Mouse (Mus musculus) intestine, embryonic 16.5 days (tissue): ENCODE measurements at regions not wholly inside any gene's neighbourhood (a gene's known extent, or its start where the extent isn't known, plus 50 kb on each side); places are given as distances from the start of the nearest gene placed in this dataset.

Experiments
- ATAC-seq: fragments of 200-750 bp; cut with Nextera tagmentation; 2 replicates; pipeline ENCODE4 v1.8.0; 2017; ENCODE audit warnings: moderate TSS enrichment, moderate library complexity
- H3K27ac ChIP-seq: fragments of 300-500 bp; sonication (generic); 2 replicates; pipeline ENCODE4 v1.5.1; 2014; ENCODE audit warnings: mild to moderate bottlenecking, low read length
- H3K27me3 ChIP-seq: fragments of 300-500 bp; sonication (generic); replicated peaks from 2 replicates; pipeline ENCODE4 v1.6.1; 2014; ENCODE audit warnings: low read length, control low read depth, mixed read lengths; ENCODE audit not compliant: control insufficient read depth, insufficient read depth
- H3K36me3 ChIP-seq: fragments of 300-500 bp; sonication (generic); 2 replicates; pipeline ENCODE4 v1.6.1; 2014; ENCODE audit warnings: low read length, control low read depth; ENCODE audit not compliant: control insufficient read depth, insufficient read depth
- H3K4me1 ChIP-seq: fragments of 300-500 bp; sonication (generic); 2 replicates; pipeline ENCODE4 v1.6.1; 2014; ENCODE audit warnings: low read length, control low read depth, mixed read lengths; ENCODE audit not compliant: control insufficient read depth, insufficient read depth
- H3K4me2 ChIP-seq: fragments of 300-500 bp; sonication (generic); 2 replicates; pipeline ENCODE4 v1.6.1; 2014; ENCODE audit warnings: low read depth, low read length, control low read depth
- H3K4me3 ChIP-seq: fragments of 300-500 bp; sonication (generic); 2 replicates; pipeline ENCODE4 v1.5.1; 2014; ENCODE audit warnings: mild to moderate bottlenecking, low read length
- H3K9ac ChIP-seq: fragments of 300-500 bp; sonication (generic); 2 replicates; pipeline ENCODE4 v1.6.1; 2014; ENCODE audit warnings: low read depth, low read length
- H3K9me3 ChIP-seq: fragments of 300-500 bp; sonication (generic); 2 replicates; pipeline ENCODE4 v1.6.1; 2016; ENCODE audit warnings: low read length, control low read depth; ENCODE audit not compliant: control insufficient read depth
- WGBS: fragments of 180-500 bp; shearing (Covaris S2); extraction: QIAGEN DNeasy Blood & Tissue Kit; methylation state at CpG from one replicate; pipeline ENCODE4 v1.1.7; 2014; 5-methylcytosine and 5-hydroxymethylcytosine counted together

DNA sequence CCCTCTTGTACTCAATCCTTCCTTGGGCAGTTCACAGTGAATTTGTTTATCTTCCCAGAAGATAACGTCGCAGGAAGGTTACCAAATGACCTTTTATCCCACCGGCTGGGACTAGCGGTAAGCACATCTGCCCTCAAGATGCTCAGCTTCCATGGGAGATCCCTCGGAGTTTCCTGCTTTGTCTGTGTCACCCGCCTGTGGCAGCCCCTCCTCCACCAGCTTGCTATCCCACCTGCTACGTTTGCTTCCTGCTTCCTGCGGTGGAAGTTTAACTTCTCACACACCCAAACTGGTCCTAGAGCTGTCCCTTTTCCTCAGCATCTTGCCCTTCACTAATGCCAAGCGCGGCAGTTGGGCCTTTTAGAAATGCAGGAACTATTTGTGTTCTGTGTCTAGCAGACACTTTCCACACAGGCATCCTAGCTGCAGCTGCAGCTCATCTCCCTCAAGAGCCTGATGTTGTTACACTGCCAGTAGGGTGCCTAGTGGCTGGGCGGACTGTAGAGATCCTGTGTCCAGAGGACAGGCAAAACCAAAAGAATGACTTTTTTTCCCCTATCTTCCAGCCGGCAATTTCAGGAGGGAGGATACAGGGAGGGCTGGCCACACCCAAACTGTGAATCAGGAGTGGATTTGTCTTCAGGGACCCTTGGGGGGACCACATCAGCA, 98.7 kb downstream of the Tmem17 start:
- H3K27me3 ChIP-seq = no peaks in the 10 kb centered on the region
- no peak overlapping the region for H3K27ac ChIP-seq
- H3K9ac ChIP-seq = peak overlapping the region; percentile 29; the same call in 1 of the 2 replicates
- H3K9me3 ChIP-seq = no peaks in the 10 kb centered on the region
- H3K4me2 ChIP-seq = no peak overlapping the region
- no peak overlapping the region for H3K4me3 ChIP-seq
- peaks cover 14% of the 10 kb centered on the region for H3K4me1 ChIP-seq
- WGBS = 10% methylated on average over 12 of the region's 12 CpGs
- ATAC-seq = no peak
- no peaks in the 10 kb centered on the region for H3K36me3 ChIP-seq

DNA sequence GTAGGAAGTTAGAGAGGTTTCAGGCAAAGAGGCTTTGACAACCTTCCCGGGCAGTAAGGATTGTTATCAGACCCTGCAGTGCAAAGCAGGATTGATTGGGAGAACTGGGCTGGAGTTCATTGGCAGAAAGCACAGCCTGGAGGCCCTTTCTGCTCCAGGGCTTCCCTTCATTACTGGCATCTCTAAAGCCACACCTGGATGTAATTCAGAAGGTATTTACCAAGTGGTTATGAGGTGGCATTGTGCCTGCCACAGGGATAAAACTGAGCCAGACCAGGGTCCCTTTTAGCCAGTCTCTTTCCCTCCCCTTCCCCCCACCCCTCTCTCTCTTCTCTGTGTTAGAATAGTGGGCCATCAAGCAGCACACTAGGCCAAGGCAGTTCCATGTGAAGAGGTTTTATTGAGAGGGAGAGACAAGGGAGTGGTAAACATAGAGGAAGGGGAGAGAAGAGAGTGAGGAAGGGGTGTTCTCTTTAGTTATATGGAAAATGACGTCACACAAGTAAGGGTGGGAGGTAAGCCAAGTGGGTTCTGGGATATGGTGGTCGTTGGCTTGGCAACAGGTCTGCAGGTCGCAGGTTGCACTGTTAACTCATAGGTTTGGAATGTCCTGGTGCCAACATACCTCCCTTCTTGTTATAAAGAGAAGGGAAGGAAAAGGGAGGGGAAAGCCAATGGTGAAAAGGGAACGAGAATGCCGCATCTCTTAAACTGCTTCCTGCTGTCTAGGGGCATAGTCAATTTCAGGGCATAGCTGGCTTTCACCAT, 99.4 kb downstream of the Tmem17 start:
- Histone ChIP-seq H3K4me3 (no peak overlapping the region), H3K36me3 (no peaks in the 10 kb centered on the region), H3K9ac (no peak overlapping the region), H3K27me3 (no peaks in the 10 kb centered on the region), H3K9me3 (no peaks in the 10 kb centered on the region), H3K4me2 (no peak overlapping the region), H3K27ac (no peak overlapping the region; the same call in 1 of the 2 replicates), H3K4me1 (peaks cover 14% of the 10 kb centered on the region)
- no peak for ATAC-seq
- WGBS = 58% methylated on average over 6 of the region's 6 CpGs

DNA sequence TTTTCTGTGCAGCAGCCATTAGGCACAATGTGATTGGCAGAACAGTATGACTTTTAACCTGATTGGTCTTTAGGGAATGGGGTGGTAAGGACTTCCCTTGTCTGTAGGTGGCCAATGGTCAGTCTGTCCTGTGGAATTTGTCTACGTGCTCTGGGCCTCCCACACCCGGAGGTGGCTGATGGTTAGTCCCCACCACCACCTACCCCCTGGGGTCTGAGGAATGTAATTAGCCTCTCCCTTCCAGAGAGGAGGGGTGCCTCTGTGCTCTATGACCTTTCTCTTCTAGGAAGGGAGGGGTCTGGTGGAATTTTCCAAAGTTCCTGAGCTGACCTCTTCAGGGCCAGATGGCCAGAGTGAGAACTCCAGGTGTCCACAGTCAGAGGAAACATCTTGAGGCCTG, 101.6 kb downstream of the Tmem17 start:
- no peak overlapping the region for H3K9ac ChIP-seq
- H3K27ac ChIP-seq = no peak overlapping the region
- H3K9me3 ChIP-seq = no peaks in the 10 kb centered on the region
- no peak overlapping the region for H3K4me2 ChIP-seq
- H3K27me3 ChIP-seq = no peaks in the 10 kb centered on the region
- no peak for ATAC-seq
- no peaks in the 10 kb centered on the region for H3K36me3 ChIP-seq
- 64% methylated on average over 2 of the region's 2 CpGs for WGBS
- no peak overlapping the region for H3K4me3 ChIP-seq
- H3K4me1 ChIP-seq = peaks cover 18% of the 10 kb centered on the region

DNA sequence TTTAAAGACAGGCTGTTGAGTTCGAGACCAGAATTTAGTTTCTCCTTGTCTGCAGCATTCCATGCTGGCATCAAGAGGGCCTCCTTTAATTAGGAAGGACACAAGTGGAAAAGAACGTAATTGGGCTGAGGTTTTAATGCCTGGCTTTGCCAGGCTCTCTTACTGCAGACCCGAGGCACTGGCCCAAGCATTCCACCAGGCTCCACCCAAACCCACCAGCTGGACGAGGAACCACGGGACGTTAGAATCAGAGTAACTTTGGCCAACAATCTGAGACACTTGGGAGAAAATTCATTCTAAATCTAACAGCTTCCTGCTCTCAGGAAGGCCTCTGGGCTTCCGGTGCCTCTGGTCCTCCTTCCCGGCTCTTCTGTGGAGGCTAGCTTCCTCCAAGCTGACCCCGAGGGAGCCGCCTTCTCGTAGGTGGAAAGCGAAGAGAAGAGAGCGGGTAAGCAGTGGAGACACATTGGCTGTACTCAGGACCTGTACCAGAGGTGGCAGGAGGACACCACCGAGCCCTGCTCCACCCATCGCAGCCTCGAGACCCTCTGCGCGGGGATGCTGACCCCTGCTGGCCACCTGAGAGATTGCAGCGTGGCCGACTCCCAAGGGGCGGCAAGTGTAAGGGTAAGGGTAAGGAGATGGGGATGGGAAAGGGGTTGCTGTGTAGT, 105.5 kb downstream of the Tmem17 start:
- no peaks in the 10 kb centered on the region for H3K9me3 ChIP-seq
- peak overlapping the region; percentile 49 for H3K4me2 ChIP-seq
- H3K27me3 ChIP-seq = no peaks in the 10 kb centered on the region
- ATAC-seq = peak; percentile 91
- no peaks in the 10 kb centered on the region for H3K36me3 ChIP-seq
- 10% methylated on average over 21 of the region's 21 CpGs for WGBS
- H3K4me1 ChIP-seq = peaks cover 3% of the 10 kb centered on the region
- H3K4me3 ChIP-seq = peak overlapping the region; percentile 31
- no peak overlapping the region for H3K27ac ChIP-seq
- H3K9ac ChIP-seq = peak overlapping the region; percentile 45

DNA sequence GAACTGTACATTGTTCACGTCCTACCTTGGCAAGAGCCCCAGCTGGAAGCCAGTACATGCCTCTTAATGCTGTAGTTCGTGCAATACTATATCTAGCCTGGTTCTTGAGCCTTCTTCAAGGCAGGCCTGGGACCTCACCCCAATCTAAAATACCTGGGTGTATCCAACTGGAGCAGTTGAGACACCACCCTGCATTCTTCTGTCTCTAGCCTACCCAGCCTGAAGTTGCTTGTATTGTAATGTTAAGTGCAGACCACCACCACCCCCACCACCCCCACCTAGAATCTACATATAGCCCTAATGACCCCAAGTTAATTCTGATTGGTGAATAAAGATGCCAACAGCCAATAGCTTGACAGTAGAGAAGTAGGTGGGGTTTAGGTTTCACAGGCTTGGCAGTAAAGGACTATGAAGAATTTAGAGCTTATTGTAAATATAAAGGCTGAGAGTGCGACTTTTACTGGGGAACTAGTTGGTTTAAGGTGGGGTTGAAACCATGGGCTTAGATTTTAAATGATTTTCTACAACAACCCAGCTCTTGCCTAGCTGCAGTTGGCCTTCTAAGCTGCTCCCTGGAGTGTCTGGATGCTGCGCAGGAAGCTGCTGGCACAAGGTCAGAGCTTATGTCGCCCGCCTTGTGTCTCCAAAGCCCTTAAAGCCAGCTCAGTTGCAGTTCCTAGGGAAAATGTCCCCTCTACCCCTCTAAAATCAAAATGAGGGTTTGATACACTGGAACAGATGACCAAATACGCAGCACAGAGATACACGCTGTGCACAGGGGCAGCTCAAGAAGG, 109.2 kb downstream of the Tmem17 start:
- no peaks in the 10 kb centered on the region for H3K36me3 ChIP-seq
- H3K4me2 ChIP-seq = no peak overlapping the region
- 73% methylated on average over 8 of the region's 8 CpGs for whole genome bisulfite sequencing
- H3K4me1 ChIP-seq = peaks cover 3% of the 10 kb centered on the region
- H3K9ac ChIP-seq = no peak overlapping the region
- H3K27me3 ChIP-seq = no peaks in the 10 kb centered on the region
- no peak overlapping the region for H3K27ac ChIP-seq
- no peaks in the 10 kb centered on the region for H3K9me3 ChIP-seq
- ATAC-seq = no peak
- H3K4me3 ChIP-seq = no peak overlapping the region

DNA sequence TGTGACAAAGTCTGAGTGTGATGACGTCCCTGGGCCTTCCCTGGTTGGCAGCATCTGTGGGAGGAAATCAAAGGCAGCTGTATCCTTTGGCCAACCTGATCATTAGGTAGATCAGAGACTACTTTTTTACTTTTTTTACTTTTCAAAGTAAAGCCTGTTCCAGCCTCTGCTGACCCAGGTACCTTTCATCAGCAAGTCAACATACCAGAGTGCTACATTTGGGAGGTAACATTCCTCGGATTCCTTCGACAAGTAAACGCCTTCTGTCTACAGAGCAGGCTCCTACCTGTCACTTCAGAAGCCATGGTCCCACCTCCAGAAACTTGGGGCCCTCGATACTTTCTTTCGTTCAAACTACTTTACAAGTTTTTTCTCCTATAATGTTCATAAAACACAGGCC, 110.0 kb downstream of the Tmem17 start:
- Histone ChIP-seq H3K9ac (no peak overlapping the region), H3K27me3 (no peaks in the 10 kb centered on the region), H3K36me3 (no peaks in the 10 kb centered on the region), H3K4me3 (no peak overlapping the region), H3K4me2 (no peak overlapping the region), H3K27ac (no peak overlapping the region), H3K9me3 (no peaks in the 10 kb centered on the region), H3K4me1 (peaks cover 3% of the 10 kb centered on the region)
- 50% methylated on average over 6 of the region's 6 CpGs for WGBS
- no peak for ATAC-seq

DNA sequence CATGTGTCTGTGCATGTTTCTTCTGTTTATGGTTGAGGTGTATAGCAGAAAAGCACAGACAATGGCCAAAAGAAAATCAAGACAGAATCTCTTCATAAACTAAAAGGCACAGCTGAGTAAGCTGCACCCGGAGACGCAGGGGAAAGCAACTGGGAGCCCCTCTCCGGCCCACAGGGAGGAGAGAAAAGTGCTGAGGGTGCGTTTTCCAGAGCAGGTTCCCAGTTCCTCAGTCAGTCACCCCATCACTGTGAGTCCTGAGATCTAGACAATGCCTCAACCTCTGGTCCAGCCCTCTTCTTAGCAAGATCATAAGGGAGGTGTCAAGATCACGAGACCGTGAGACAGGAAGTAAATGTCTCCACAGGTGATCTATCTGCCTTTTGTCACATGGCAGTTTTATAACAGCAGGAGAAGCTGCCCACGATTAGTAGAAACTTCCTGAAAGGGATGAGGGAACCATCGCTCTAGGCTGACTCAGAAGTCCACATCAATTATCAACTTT, 110.7 kb downstream of the Tmem17 start:
- H3K9ac ChIP-seq = no peak overlapping the region
- H3K27me3 ChIP-seq = no peaks in the 10 kb centered on the region
- 39% methylated on average over 8 of the region's 8 CpGs for whole genome bisulfite sequencing
- H3K27ac ChIP-seq = no peak overlapping the region
- no peaks in the 10 kb centered on the region for H3K4me1 ChIP-seq
- no peak overlapping the region for H3K4me3 ChIP-seq
- no peaks in the 10 kb centered on the region for H3K9me3 ChIP-seq
- no peaks in the 10 kb centered on the region for H3K36me3 ChIP-seq
- no peak overlapping the region for H3K4me2 ChIP-seq
- ATAC-seq = peak; percentile 62; the same call in 1 of the 2 replicates

DNA sequence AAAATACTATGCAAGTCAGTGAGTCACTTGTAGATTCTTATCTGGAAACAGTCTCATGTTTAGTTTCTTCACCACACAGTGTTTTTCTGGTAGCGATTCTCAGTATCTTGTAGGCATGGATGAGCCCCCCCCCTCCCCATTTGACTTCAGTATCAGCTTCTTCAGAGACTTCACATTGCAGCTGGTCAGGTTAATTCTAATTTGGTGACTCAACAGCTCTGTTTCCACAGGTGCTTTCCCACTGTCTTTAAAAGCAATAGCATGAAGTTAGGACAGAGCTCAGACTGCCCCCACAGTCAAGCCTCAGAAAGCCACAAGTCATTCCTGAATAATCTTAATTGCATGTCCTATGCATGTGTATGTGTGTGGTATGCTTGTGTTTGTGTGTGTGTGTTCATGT, 114.5 kb downstream of the Tmem17 start:
- no peak for ATAC-seq
- Histone ChIP-seq H3K9me3 (no peaks in the 10 kb centered on the region), H3K36me3 (no peaks in the 10 kb centered on the region), H3K27ac (no peak overlapping the region), H3K4me3 (no peak overlapping the region), H3K27me3 (no peaks in the 10 kb centered on the region), H3K4me1 (peaks cover 14% of the 10 kb centered on the region), H3K9ac (no peak overlapping the region), H3K4me2 (no peak overlapping the region)
- 88% methylated on average over 1 of the region's 1 CpGs for WGBS

DNA sequence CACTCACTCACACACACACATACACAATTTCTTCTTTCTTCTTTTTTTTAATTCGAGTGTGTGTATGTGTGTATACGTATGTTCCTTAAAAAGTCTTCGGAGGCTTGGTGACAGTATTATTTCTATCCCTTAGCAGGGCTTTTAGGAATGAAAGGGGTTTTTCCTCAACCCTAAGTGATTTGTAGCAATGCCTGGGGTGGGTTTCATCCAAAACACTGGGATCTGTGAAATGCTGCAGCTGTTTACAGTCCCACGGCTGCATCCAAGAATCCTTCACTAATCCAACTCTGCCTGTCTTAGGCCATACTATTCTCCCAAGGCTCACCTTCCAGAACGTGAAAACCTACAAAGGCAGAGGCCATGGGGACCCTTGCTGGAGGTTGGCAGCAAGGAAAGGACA, 116.6 kb downstream of the Tmem17 start:
- Histone ChIP-seq H3K27me3 (no peaks in the 10 kb centered on the region), H3K9ac (no peak overlapping the region), H3K4me2 (no peak overlapping the region), H3K36me3 (no peaks in the 10 kb centered on the region), H3K9me3 (no peaks in the 10 kb centered on the region), H3K4me3 (no peak overlapping the region), H3K27ac (peak overlapping the region; percentile 87), H3K4me1 (peaks cover 24% of the 10 kb centered on the region)
- 73% methylated on average over 5 of the region's 5 CpGs for WGBS
- ATAC-seq = 0 out of 2 replicates have a peak, but pooled peaks have one; percentile 11
